Mouse (Mus musculus) gastrocnemius, postnatal 4 days (tissue): ENCODE measurements around the gene Dusp15. TPM values are rescaled to one million over a fixed set of nuclear protein-coding genes. Genes with fewer than 3 reads are reported as not detected.

ENCODE experiments used
- DNase-seq, 2 experiments: peaks; one replicate each; pipeline ENCODE4 v3.0.0; 2021 to 2022; ENCODE audit warnings: low spot score in 2 of 2, mixed read lengths in 2 of 2
- total RNA-seq, 2 experiments: library from RNA; stranded (reverse); gene quantifications; 2 replicates each; pipeline ENCODE4 v1.2.3; 2021

Dusp15 gene
- total RNA-seq, 2 experiments from 2014 or later, result 3.6 to 3.8 TPM

GRCm38 (mm10) chr2:152906274-152907037 is 45.0 kb downstream of the Dusp15 start:
- no peak for DNase-seq

GRCm38 (mm10) chr2:152905036-152905829 is 46.3 kb downstream of the Dusp15 start:
- no peak for DNase-seq

GRCm38 (mm10) chr2:152904127-152904643 is 47.3 kb downstream of the Dusp15 start:
- no peak for DNase-seq

- DNase-seq, result no peak
These were observed 47.9 kb downstream of the Dusp15 start for GRCm38 (mm10) chr2:152903586-152903985.

GRCm38 (mm10) chr2:152902658-152903057 is 48.8 kb downstream of the Dusp15 start:
- no peak for DNase-seq

GRCm38 (mm10) chr2:152901296-152901695 is 50.2 kb downstream of the Dusp15 start:
- no peak for DNase-seq

- DNase-seq, result no peak
These were observed 52.5 kb downstream of the Dusp15 start for GRCm38 (mm10) chr2:152899011-152899410.

- no peak for DNase-seq
These were observed 54.6 kb downstream of the Dusp15 start for GRCm38 (mm10) chr2:152896926-152897325.

GRCm38 (mm10) chr2:152895834-152896233 is 55.7 kb downstream of the Dusp15 start:
- no peak for DNase-seq

Other genes starting within 250 kb of the Dusp15 start
- 10 to 100 TPM; 27.7 to 29.4 TPM for gene Id1, start 215.4 kb downstream of the Dusp15 start, total RNA-seq
- 1 to 10 TPM; 4.9 to 5.6 TPM for gene Cox4i2, start 197.5 kb downstream of the Dusp15 start, total RNA-seq
- 10 to 100 TPM; 24.5 to 29.2 TPM for gene Bcl2l1, start 120.0 kb downstream of the Dusp15 start, total RNA-seq
- 10 to 100 TPM; 22.2 to 24.0 TPM for gene Tpx2, start 103.7 kb downstream of the Dusp15 start, total RNA-seq
- gene Mylk2, start 40.3 kb downstream of the Dusp15 start, total RNA-seq, result 100 to 1,000 TPM in 1 of 2 experiments, 10 to 100 TPM in 1; 95.7 to 138 TPM
- gene Foxs1, start 18.5 kb downstream of the Dusp15 start, total RNA-seq, result 1 to 10 TPM; 5.4 to 7.3 TPM
- not detected for gene Ttll9, start 10.8 kb upstream of the Dusp15 start, total RNA-seq
- gene Pdrg1, start 63.7 kb upstream of the Dusp15 start, total RNA-seq, result 10 to 100 TPM; 55.6 to 64.3 TPM
- 1 to 10 TPM; 1.1 to 1.2 TPM for gene Xkr7, start 80.2 kb upstream of the Dusp15 start, total RNA-seq
- gene Ccm2l, start 114.3 kb upstream of the Dusp15 start, total RNA-seq, result 10 to 100 TPM in 1 of 2 experiments, 1 to 10 TPM in 1; 9.6 to 10.3 TPM
- gene Hck, start 156.8 kb upstream of the Dusp15 start, total RNA-seq, result 1 to 10 TPM; 3.1 to 3.4 TPM
- 10 to 100 TPM; 79.4 to 83.5 TPM for gene Tm9sf4, start 209.6 kb upstream of the Dusp15 start, total RNA-seq